Mouse (Mus musculus) bone marrow, adult 2 months (tissue): ENCODE data around the gene Epc2.
"Not testable (repeated sequence)": the region's sequence is repeated elsewhere in the genome, so short reads cannot be mapped to it uniquely, and the experiment has no call there.

ENCODE experiments used
- CTCF ChIP-seq: fragments of 200-500 bp; IDR thresholded peaks from 2 replicates; pipeline ENCODE4 v1.5.1; 2011; ENCODE audit warnings: low read length, control low read depth; ENCODE audit not compliant: control insufficient read depth, insufficient read depth
- POLR2A ChIP-seq: fragments of 200-500 bp; IDR thresholded peaks from 2 replicates; pipeline ENCODE4 v1.6.1; 2011; ENCODE audit warnings: low read depth, mild to moderate bottlenecking, control low read depth, low read length, borderline replicate concordance; ENCODE audit not compliant: control insufficient read depth

- not testable (repeated sequence) for TF ChIP-seq CTCF, POLR2A
Observed at GRCm38 (mm10) chr2:49505151-49505550, 53.9 kb downstream of the Epc2 start.
